Mouse (Mus musculus): ENCODE data around the gene Tbc1d1.
A peak's percentile ranks its signal among the peaks of the same experiment; 100 is the strongest.

The Tbc1d1 gene

GRCm38 (mm10) chr5:64160705-64161391, 4.7 kb downstream of the Tbc1d1 start:
- DNase-seq = no peak

GRCm38 (mm10) chr5:64161917-64162316, 5.8 kb downstream of the Tbc1d1 start:
- DNase-seq = no peak

- DNase-seq = no peak
These were observed 6.5 kb downstream of the Tbc1d1 start for GRCm38 (mm10) chr5:64162582-64162981.

GRCm38 (mm10) chr5:64164414-64164813, 8.3 kb downstream of the Tbc1d1 start:
- DNase-seq = no peak

- DNase-seq = peak in 1 of 2 experiments; percentile 36
These were observed 9.7 kb downstream of the Tbc1d1 start for GRCm38 (mm10) chr5:64165826-64166225.

GRCm38 (mm10) chr5:64168990-64169540, 13.0 kb downstream of the Tbc1d1 start:
- DNase-seq = no peak

GRCm38 (mm10) chr5:64172884-64173283, 16.8 kb downstream of the Tbc1d1 start:
- DNase-seq = no peak

GRCm38 (mm10) chr5:64173302-64173701, 17.2 kb downstream of the Tbc1d1 start:
- no peak for DNase-seq

- DNase-seq = no peak
These were observed 18.4 kb downstream of the Tbc1d1 start for GRCm38 (mm10) chr5:64174429-64174935.

- no peak for DNase-seq
These were observed 24.4 kb downstream of the Tbc1d1 start for GRCm38 (mm10) chr5:64180548-64180947.

- DNase-seq = peak in 1 of 2 experiments; percentile 46
These were observed 27.6 kb downstream of the Tbc1d1 start for GRCm38 (mm10) chr5:64183712-64184111.

GRCm38 (mm10) chr5:64185257-64185656, 29.2 kb downstream of the Tbc1d1 start:
- no peak for DNase-seq

GRCm38 (mm10) chr5:64186566-64186965, 30.5 kb downstream of the Tbc1d1 start:
- DNase-seq = no peak

GRCm38 (mm10) chr5:64188083-64188648, 32.1 kb downstream of the Tbc1d1 start:
- DNase-seq = no peak

- no peak for DNase-seq
These were observed 34.8 kb downstream of the Tbc1d1 start for GRCm38 (mm10) chr5:64190892-64191291.

GRCm38 (mm10) chr5:64193353-64193752, 37.2 kb downstream of the Tbc1d1 start:
- no peak for DNase-seq

- DNase-seq = peak; percentile 85 to 89
These were observed 40.3 kb downstream of the Tbc1d1 start for GRCm38 (mm10) chr5:64196250-64196865.

- no peak for DNase-seq
These were observed 40.8 kb downstream of the Tbc1d1 start for GRCm38 (mm10) chr5:64196866-64197321.

- DNase-seq = no peak
These were observed 42.5 kb downstream of the Tbc1d1 start for GRCm38 (mm10) chr5:64198624-64199023.

- no peak for DNase-seq
These were observed 45.0 kb downstream of the Tbc1d1 start for GRCm38 (mm10) chr5:64201071-64201470.

- DNase-seq = peak; percentile 47 to 74
These were observed 46.2 kb downstream of the Tbc1d1 start for GRCm38 (mm10) chr5:64202306-64202705.

- no peak for DNase-seq
These were observed 49.5 kb downstream of the Tbc1d1 start for GRCm38 (mm10) chr5:64205610-64206009.

- DNase-seq = no peak
These were observed 50.3 kb downstream of the Tbc1d1 start for GRCm38 (mm10) chr5:64206431-64206830.

GRCm38 (mm10) chr5:64206875-64207274, 50.8 kb downstream of the Tbc1d1 start:
- DNase-seq = no peak
